Comparison of ENCODE assay signal across 8 mouse cellular contexts in the genomic region with DNA sequence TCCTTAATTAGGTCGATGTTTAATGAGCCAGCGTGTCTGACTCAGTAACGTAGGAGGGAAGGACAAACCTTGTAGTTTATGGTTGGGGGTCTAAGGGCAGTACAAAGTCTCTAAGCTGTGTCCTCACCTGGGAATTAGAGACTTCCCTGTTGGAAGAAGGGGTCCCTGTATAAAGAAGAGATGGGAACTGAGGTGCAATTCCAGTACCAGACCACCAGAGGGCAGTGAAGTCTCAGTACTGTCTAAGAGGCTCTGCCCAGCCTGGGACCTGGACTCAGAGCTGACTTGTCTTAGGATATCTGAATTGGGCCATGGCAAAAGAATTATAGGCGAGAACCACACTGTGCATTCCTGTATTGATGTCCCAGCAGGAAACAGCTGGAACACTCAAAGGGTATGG. TPM values are rescaled to one million over a fixed set of nuclear protein-coding genes. Genes with fewer than 3 reads are reported as not detected.
DNase-seq lines count a peak whose midpoint lies in the region; ATAC-seq and TF ChIP-seq lines count a peak whose summit lies in the region.

No protein-coding gene starts in this region.

- DNase-seq in B cell, adult 2 months = peak; percentile 75 to 77
- DNase-seq in ZHBTc4 (ENCODE audit: low read depth, low spot score) = peak; percentile 84
- peak; percentile 92 for DNase-seq in embryo, embryonic 10.5 days (ENCODE audit: low spot score)
- DNase-seq in kidney, adult 8-10 months = peak; percentile 48 to 70
- peak; percentile 91 for DNase-seq in limb, embryonic 14.5 days (ENCODE audit: low spot score)
- peak; percentile 40 to 57 for DNase-seq in natural killer cell, adult 2 months (ENCODE audit: low spot score in 2 of 2)
- DNase-seq in testis, postnatal 14 days (ENCODE audit: low spot score) = peak; percentile 66

- H3K4me3 ChIP-seq in limb, embryonic 14.5 days (replicated peaks; ENCODE audit: low read length) = no peak overlapping the region

- H3K4me1 ChIP-seq in limb, embryonic 14.5 days (ENCODE audit: control insufficient read depth, insufficient read depth, low read length) = no peaks in the 10 kb centered on the region

- 39% methylated on average over 4 of the region's 4 CpGs for WGBS in limb, embryonic 14.5 days

- peaks cover 28% of the 10 kb centered on the region for H3K36me3 ChIP-seq in limb, embryonic 14.5 days (ENCODE audit: control insufficient read depth, insufficient read depth, low read length)

- no peak overlapping the region for H3K27ac ChIP-seq in limb, embryonic 14.5 days (replicated peaks; ENCODE audit: low read depth, low read length)

- peak; percentile 58 for ATAC-seq in granulocyte monocyte progenitor cell, adult 5-6 weeks (replicated peaks; ENCODE audit: poor library complexity, severe bottlenecking)
- peak; percentile 42 for ATAC-seq in limb, embryonic 14.5 days (ENCODE audit: low FRiP score, low read depth)

- no peak for TF ChIP-seq POLR2A in limb, embryonic 14.5 days (IDR thresholded peaks at IDR 0.05; ENCODE audit: borderline replicate concordance, extremely low read depth, insufficient read depth, insufficient read length)

- no peaks in the 10 kb centered on the region for H3K9me3 ChIP-seq in limb, embryonic 14.5 days (ENCODE audit: control insufficient read depth, low read length)

- no peak overlapping the region for H3K4me2 ChIP-seq in limb, embryonic 14.5 days (replicated peaks; ENCODE audit: low read depth, low read length, severe bottlenecking)

- H3K9ac ChIP-seq in limb, embryonic 14.5 days (ENCODE audit: low read depth, low read length, severe bottlenecking) = no peak overlapping the region

- no peaks in the 10 kb centered on the region for H3K27me3 ChIP-seq in limb, embryonic 14.5 days (ENCODE audit: control insufficient read depth, insufficient read depth, low read length)

RNA-seq across cellular contexts. Expression of gene Slc9a1, which starts 54.6 kb away (rescaled TPM):
- 17.4 and 22.1 TPM in 2 replicates for total RNA-seq in granulocyte monocyte progenitor cell, adult 5-6 weeks (2014; fragmentation: Nextera tagmentation)
- total RNA-seq in granulocyte monocyte progenitor cell, adult 5-6 weeks (2017) = 9.9 and 14.6 TPM in 2 replicates
- polyA plus RNA-seq in limb, embryonic 14.5 days (2012; rRNA removed) = 36.7 and 46.7 TPM in 2 replicates
- polyA plus RNA-seq in limb, embryonic 14.5 days (2014; fragmentation: Nextera tagmentation; extraction: Ambion mirVana) = 11.4 and 11.5 TPM in 2 replicates

RNA-seq across cellular contexts. Expression of gene Tent5b, which starts 55.8 kb away (rescaled TPM):
- total RNA-seq in granulocyte monocyte progenitor cell, adult 5-6 weeks (2014; fragmentation: Nextera tagmentation) = not detected in 2 replicates
- not detected in 2 replicates for total RNA-seq in granulocyte monocyte progenitor cell, adult 5-6 weeks (2017)
- 0.80 and 1.0 TPM in 2 replicates for polyA plus RNA-seq in limb, embryonic 14.5 days (2012; rRNA removed)
- 1.4 and 1.7 TPM in 2 replicates for polyA plus RNA-seq in limb, embryonic 14.5 days (2014; fragmentation: Nextera tagmentation; extraction: Ambion mirVana)
